Mouse (Mus musculus): ENCODE results near the gene Col11a2. TPM values are rescaled to one million over a fixed set of nuclear protein-coding genes. Genes with fewer than 3 reads are reported as not detected.

The Col11a2 gene
- polyA plus RNA-seq, 1 experiment: 0.94 TPM

GRCm38 (mm10) chr17:34027656-34028223 is 11.5 kb upstream of the Col11a2 start, which contains the start of gene H2-Ke6:
H2-Ke6 (minus strand) TSS chr17:34028060.
- TF ChIP-seq MYOD1 (IDR thresholded peaks at IDR 0.05; ENCODE audit: control insufficient read depth in 1 of 3, insufficient read length in 2 of 3, low read depth in 2 of 3) (no peak), TCF12 (IDR thresholded peaks at IDR 0.05; ENCODE audit: insufficient read depth, poor library complexity, severe bottlenecking) (no peak), USF1 (IDR thresholded peaks at IDR 0.05; ENCODE audit: low read depth) (no peak), MYOG (IDR thresholded peaks at IDR 0.05; ENCODE audit: control insufficient read depth in 1 of 3, insufficient read depth in 1 of 3, insufficient read length in 2 of 3, low read depth in 2 of 3) (peak in 1 of 3 experiments; percentile 23), SRF (IDR thresholded peaks at IDR 0.05; ENCODE audit: control insufficient read depth, insufficient read length, low read depth) (peak; percentile 34), POLR2AphosphoS2 (IDR thresholded peaks at IDR 0.05; ENCODE audit: insufficient read length, low read depth) (peak; percentile 99), POLR2A (IDR thresholded peaks at IDR 0.05; ENCODE audit: insufficient read length, low read depth) (peak; percentile 79), MAX (IDR thresholded peaks at IDR 0.05; ENCODE audit: low read depth) (no peak)
- Histone ChIP-seq H3K27me3 (ENCODE audit: control insufficient read depth, insufficient read depth, insufficient read length) (no peaks in the 10 kb centered on the region), H3K79me2 (ENCODE audit: control insufficient read depth, insufficient read depth) (peaks cover 30% of the 10 kb centered on the region), H3K4me3 (peak within 1 kb of the TSS; percentile 33), H3K36me3 (ENCODE audit: control insufficient read depth, insufficient read depth) (peaks cover 12% of the 10 kb centered on the region), H3K4me2 (ENCODE audit: low read depth) (peak within 1 kb of the TSS; percentile 72), H3ac (ENCODE audit: control insufficient read depth, insufficient read length) (peak within 1 kb of the TSS; percentile 5)

- Histone ChIP-seq H3K79me2 (ENCODE audit: control insufficient read depth, insufficient read depth) (peaks cover 39% of the 10 kb centered on the region), H3K4me2 (ENCODE audit: low read depth) (peak overlapping the region; percentile 18), H3K4me3 (peak overlapping the region; percentile 33), H3ac (ENCODE audit: control insufficient read depth, insufficient read length) (no peak overlapping the region), H3K36me3 (ENCODE audit: control insufficient read depth, insufficient read depth) (peaks cover 12% of the 10 kb centered on the region), H3K27me3 (ENCODE audit: control insufficient read depth, insufficient read depth, insufficient read length) (no peaks in the 10 kb centered on the region)
- no peak for TF ChIP-seq TCF3 (IDR thresholded peaks at IDR 0.05; ENCODE audit: insufficient read length, low read depth)
- no peak for TF ChIP-seq POLR2A (IDR thresholded peaks at IDR 0.05; ENCODE audit: insufficient read length, low read depth)
- TF ChIP-seq POLR2AphosphoS2 (IDR thresholded peaks at IDR 0.05; ENCODE audit: insufficient read length, low read depth): peak; percentile 53
- no peak for TF ChIP-seq USF1 (IDR thresholded peaks at IDR 0.05; ENCODE audit: low read depth)
- no peak for TF ChIP-seq TCF12 (IDR thresholded peaks at IDR 0.05; ENCODE audit: insufficient read depth, poor library complexity, severe bottlenecking)
- no peak for TF ChIP-seq REST (IDR thresholded peaks at IDR 0.05; ENCODE audit: insufficient read depth, insufficient read length)
These were observed 10.6 kb upstream of the Col11a2 start for GRCm38 (mm10) chr17:34028501-34029149.

- TF ChIP-seq POLR2AphosphoS2 (IDR thresholded peaks at IDR 0.05; ENCODE audit: insufficient read length, low read depth) (no peak), TCF12 (IDR thresholded peaks at IDR 0.05; ENCODE audit: insufficient read depth, poor library complexity, severe bottlenecking) (no peak), POLR2A (IDR thresholded peaks at IDR 0.05; ENCODE audit: insufficient read length, low read depth) (no peak), MAX (IDR thresholded peaks at IDR 0.05; ENCODE audit: low read depth) (no peak), REST (IDR thresholded peaks at IDR 0.05; ENCODE audit: insufficient read depth, insufficient read length) (no peak), USF1 (IDR thresholded peaks at IDR 0.05; ENCODE audit: low read depth) (no peak), E2F4 (IDR thresholded peaks at IDR 0.05; ENCODE audit: insufficient read depth) (no peak), SRF (IDR thresholded peaks at IDR 0.05; ENCODE audit: control insufficient read depth, insufficient read length, low read depth) (no peak), MYOD1 (IDR thresholded peaks at IDR 0.05; ENCODE audit: control insufficient read depth in 1 of 3, insufficient read length in 2 of 3, low read depth in 2 of 3) (no peak)
- Histone ChIP-seq H3ac (ENCODE audit: control insufficient read depth, insufficient read length) (no peak overlapping the region), H3K36me3 (ENCODE audit: control insufficient read depth, insufficient read depth) (peaks cover 12% of the 10 kb centered on the region), H3K4me3 (peak overlapping the region; percentile 99), H3K79me2 (ENCODE audit: control insufficient read depth, insufficient read depth) (peaks cover 39% of the 10 kb centered on the region), H3K4me2 (ENCODE audit: low read depth) (peak overlapping the region; percentile 95), H3K27me3 (ENCODE audit: control insufficient read depth, insufficient read depth, insufficient read length) (no peaks in the 10 kb centered on the region)
These were observed 9.9 kb upstream of the Col11a2 start for GRCm38 (mm10) chr17:34029150-34029889.

GRCm38 (mm10) chr17:34029890-34030595 is 9.2 kb upstream of the Col11a2 start:
- Histone ChIP-seq H3K27me3 (ENCODE audit: control insufficient read depth, insufficient read depth, insufficient read length) (no peaks in the 10 kb centered on the region), H3K36me3 (ENCODE audit: control insufficient read depth, insufficient read depth) (peaks cover 12% of the 10 kb centered on the region), H3K4me3 (peak overlapping the region; percentile 99), H3ac (ENCODE audit: control insufficient read depth, insufficient read length) (peak overlapping the region; percentile 71), H3K79me2 (ENCODE audit: control insufficient read depth, insufficient read depth) (peaks cover 39% of the 10 kb centered on the region), H3K4me2 (ENCODE audit: low read depth) (peak overlapping the region; percentile 95)
- TF ChIP-seq POLR2AphosphoS2 (IDR thresholded peaks at IDR 0.05; ENCODE audit: insufficient read length, low read depth) (peak; percentile 62), REST (IDR thresholded peaks at IDR 0.05; ENCODE audit: insufficient read depth, insufficient read length) (no peak)

- Histone ChIP-seq H3K4me3 (peak overlapping the region; percentile 99), H3K27me3 (ENCODE audit: control insufficient read depth, insufficient read depth, insufficient read length) (no peaks in the 10 kb centered on the region), H3K4me2 (ENCODE audit: low read depth) (peak overlapping the region; percentile 95), H3ac (ENCODE audit: control insufficient read depth, insufficient read length) (peak overlapping the region; percentile 71), H3K79me2 (ENCODE audit: control insufficient read depth, insufficient read depth) (peaks cover 39% of the 10 kb centered on the region), H3K36me3 (ENCODE audit: control insufficient read depth, insufficient read depth) (peaks cover 12% of the 10 kb centered on the region)
- TF ChIP-seq MYOG (IDR thresholded peaks at IDR 0.05; ENCODE audit: control insufficient read depth in 1 of 3, insufficient read depth in 1 of 3, insufficient read length in 2 of 3, low read depth in 2 of 3) (no peak), E2F4 (IDR thresholded peaks at IDR 0.05; ENCODE audit: insufficient read depth) (no peak), MAX (IDR thresholded peaks at IDR 0.05; ENCODE audit: low read depth) (no peak), POLR2AphosphoS2 (IDR thresholded peaks at IDR 0.05; ENCODE audit: insufficient read length, low read depth) (peak; percentile 65), POLR2A (IDR thresholded peaks at IDR 0.05; ENCODE audit: insufficient read length, low read depth) (peak; percentile 51), SRF (IDR thresholded peaks at IDR 0.05; ENCODE audit: control insufficient read depth, insufficient read length, low read depth) (no peak)
These were observed 8.3 kb upstream of the Col11a2 start for GRCm38 (mm10) chr17:34030861-34031326.
